Mouse (Mus musculus): ENCODE data around the gene Nsd1. TPM values are rescaled to one million over a fixed set of nuclear protein-coding genes. Genes with fewer than 3 reads are reported as not detected.
A peak's percentile ranks its signal among the peaks of the same experiment; 100 is the strongest.

The Nsd1 gene
- polyA plus RNA-seq, 1 experiment = 32.8 TPM

- Histone ChIP-seq H3K27ac (ENCODE audit: control insufficient read depth, insufficient read depth, low read length) (no peak overlapping the region), H3K27me3 (ENCODE audit: control insufficient read depth, insufficient read depth, low read length) (no peaks in the 10 kb centered on the region), H3K4me1 (replicated peaks; ENCODE audit: control insufficient read depth, insufficient read depth, low read length) (peaks cover 4% of the 10 kb centered on the region; the same call in 1 of the 2 replicates), H3K36me3 (ENCODE audit: control insufficient read depth, insufficient read depth, low read length) (peaks cover 60% of the 10 kb centered on the region), H3K4me3 (ENCODE audit: control insufficient read depth, insufficient read depth, low read length) (no peak overlapping the region)
- TF ChIP-seq POLR2A (IDR thresholded peaks at IDR 0.05; ENCODE audit: control insufficient read depth, extremely low read depth, insufficient read depth, low read length, poor library complexity) (no peak), CTCF (IDR thresholded peaks at IDR 0.05; ENCODE audit: borderline replicate concordance, control insufficient read depth, extremely low read depth, insufficient read depth, low read length, poor library complexity) (no peak)
- DNase-seq = no peak
- 93% methylated on average over 17 of the region's 17 CpGs for whole genome bisulfite sequencing
Measured at GRCm38 (mm10) chr13:55247293-55248030, 37.9 kb downstream of the Nsd1 start.

- WGBS = 43% methylated on average over 4 of the region's 4 CpGs
- Histone ChIP-seq H3K4me3 (ENCODE audit: control insufficient read depth, insufficient read depth, low read length) (no peak overlapping the region), H3K4me1 (replicated peaks; ENCODE audit: control insufficient read depth, insufficient read depth, low read length) (peaks cover 7% of the 10 kb centered on the region), H3K27me3 (ENCODE audit: control insufficient read depth, insufficient read depth, low read length) (no peaks in the 10 kb centered on the region), H3K36me3 (ENCODE audit: control insufficient read depth, insufficient read depth, low read length) (peaks cover 51% of the 10 kb centered on the region), H3K27ac (ENCODE audit: control insufficient read depth, insufficient read depth, low read length) (no peak overlapping the region)
- no peak for TF ChIP-seq CTCF (IDR thresholded peaks at IDR 0.05; ENCODE audit: borderline replicate concordance, control insufficient read depth, extremely low read depth, insufficient read depth, low read length, poor library complexity)
- TF ChIP-seq POLR2A (IDR thresholded peaks at IDR 0.05; ENCODE audit: control insufficient read depth, extremely low read depth, insufficient read depth, low read length, poor library complexity) = no peak
- no peak for DNase-seq
Measured at GRCm38 (mm10) chr13:55249246-55249645, 39.7 kb downstream of the Nsd1 start.

GRCm38 (mm10) chr13:55252820-55253219, 43.2 kb downstream of the Nsd1 start:
- no peak for TF ChIP-seq CTCF (IDR thresholded peaks at IDR 0.05; ENCODE audit: borderline replicate concordance, control insufficient read depth, extremely low read depth, insufficient read depth, low read length, poor library complexity)
- no peak for TF ChIP-seq POLR2A (IDR thresholded peaks at IDR 0.05; ENCODE audit: control insufficient read depth, extremely low read depth, insufficient read depth, low read length, poor library complexity)
- H3K4me3 ChIP-seq (ENCODE audit: control insufficient read depth, insufficient read depth, low read length) = no peak overlapping the region
- 95% methylated on average over 4 of the region's 4 CpGs for WGBS
- H3K36me3 ChIP-seq (ENCODE audit: control insufficient read depth, insufficient read depth, low read length) = peaks cover 16% of the 10 kb centered on the region
- DNase-seq = no peak
- peaks cover 13% of the 10 kb centered on the region for H3K4me1 ChIP-seq (replicated peaks; ENCODE audit: control insufficient read depth, insufficient read depth, low read length)
- no peaks in the 10 kb centered on the region for H3K27me3 ChIP-seq (ENCODE audit: control insufficient read depth, insufficient read depth, low read length)
- H3K27ac ChIP-seq (ENCODE audit: control insufficient read depth, insufficient read depth, low read length) = no peak overlapping the region

GRCm38 (mm10) chr13:55255052-55255652, 45.6 kb downstream of the Nsd1 start:
- H3K4me1 ChIP-seq (replicated peaks; ENCODE audit: control insufficient read depth, insufficient read depth, low read length) = peaks cover 8% of the 10 kb centered on the region
- peaks cover 11% of the 10 kb centered on the region for H3K36me3 ChIP-seq (ENCODE audit: control insufficient read depth, insufficient read depth, low read length)
- no peaks in the 10 kb centered on the region for H3K27me3 ChIP-seq (ENCODE audit: control insufficient read depth, insufficient read depth, low read length)
- TF ChIP-seq POLR2A (IDR thresholded peaks at IDR 0.05; ENCODE audit: control insufficient read depth, extremely low read depth, insufficient read depth, low read length, poor library complexity) = no peak
- no peak for TF ChIP-seq CTCF (IDR thresholded peaks at IDR 0.05; ENCODE audit: borderline replicate concordance, control insufficient read depth, extremely low read depth, insufficient read depth, low read length, poor library complexity)
- peak overlapping the region; percentile 71 for H3K27ac ChIP-seq (ENCODE audit: control insufficient read depth, insufficient read depth, low read length)
- WGBS = 2% methylated on average over 3 of the region's 3 CpGs
- H3K4me3 ChIP-seq (ENCODE audit: control insufficient read depth, insufficient read depth, low read length) = no peak overlapping the region
- DNase-seq = peak; percentile 30

- no peak for TF ChIP-seq CTCF (IDR thresholded peaks at IDR 0.05; ENCODE audit: borderline replicate concordance, control insufficient read depth, extremely low read depth, insufficient read depth, low read length, poor library complexity)
- no peak for TF ChIP-seq POLR2A (IDR thresholded peaks at IDR 0.05; ENCODE audit: control insufficient read depth, extremely low read depth, insufficient read depth, low read length, poor library complexity)
- Histone ChIP-seq H3K36me3 (ENCODE audit: control insufficient read depth, insufficient read depth, low read length) (peaks cover 32% of the 10 kb centered on the region), H3K4me1 (replicated peaks; ENCODE audit: control insufficient read depth, insufficient read depth, low read length) (peaks cover 8% of the 10 kb centered on the region), H3K4me3 (ENCODE audit: control insufficient read depth, insufficient read depth, low read length) (no peak overlapping the region), H3K27me3 (ENCODE audit: control insufficient read depth, insufficient read depth, low read length) (no peaks in the 10 kb centered on the region), H3K27ac (ENCODE audit: control insufficient read depth, insufficient read depth, low read length) (no peak overlapping the region)
- no peak for DNase-seq
- 96% methylated on average over 3 of the region's 3 CpGs for WGBS
Measured at GRCm38 (mm10) chr13:55258651-55259050, 49.1 kb downstream of the Nsd1 start.

GRCm38 (mm10) chr13:55261521-55261920, 51.9 kb downstream of the Nsd1 start:
- H3K27me3 ChIP-seq (ENCODE audit: control insufficient read depth, insufficient read depth, low read length) = no peaks in the 10 kb centered on the region
- H3K27ac ChIP-seq (ENCODE audit: control insufficient read depth, insufficient read depth, low read length) = no peak overlapping the region
- WGBS = 98% methylated on average over 8 of the region's 8 CpGs
- no peak overlapping the region for H3K4me3 ChIP-seq (ENCODE audit: control insufficient read depth, insufficient read depth, low read length)
- no peak for DNase-seq
- TF ChIP-seq CTCF (IDR thresholded peaks at IDR 0.05; ENCODE audit: borderline replicate concordance, control insufficient read depth, extremely low read depth, insufficient read depth, low read length, poor library complexity) (no peak), POLR2A (IDR thresholded peaks at IDR 0.05; ENCODE audit: control insufficient read depth, extremely low read depth, insufficient read depth, low read length, poor library complexity) (no peak)
- H3K36me3 ChIP-seq (ENCODE audit: control insufficient read depth, insufficient read depth, low read length) = peaks cover 46% of the 10 kb centered on the region
- no peaks in the 10 kb centered on the region for H3K4me1 ChIP-seq (replicated peaks; ENCODE audit: control insufficient read depth, insufficient read depth, low read length)
